Mouse (Mus musculus): ENCODE data around the gene Myef2. TPM values are rescaled to one million over a fixed set of nuclear protein-coding genes. Genes with fewer than 3 reads are reported as not detected.
A peak's percentile ranks its signal among the peaks of the same experiment; 100 is the strongest.

The Myef2 gene
- polyA plus RNA-seq, 1 experiment from 2014 or later = 134 TPM

- in situ Hi-C loops (cut with MboI; ENCODE audit: low pct_unique_long_range_greater_than_20kb) = loop anchor here (25.0 kb wide), 1 partner anchor 119 kb away; no protein-coding TSS in a partner anchor
- ChIA-PET POLR2A (interaction anchor here (1.0 kb wide), 1 partner anchor 24 kb away, joined by 3 read pairs; no protein-coding TSS in a partner anchor), CTCF (no interaction called here)
- no peaks in the 10 kb centered on the region for H3K27me3 ChIP-seq
- ATAC-seq (no peak), DNase-seq (ENCODE audit: low read depth, low spot score) (no peak)
- TF ChIP-seq CTCF (IDR thresholded peaks at IDR 0.05) = no peak
These were observed 55.6 kb downstream of the Myef2 start, which contains the start of gene Slc24a5 for GRCm38 (mm10) chr2:125067894-125068293. Gene Slc24a5 (plus strand): TSS chr2:125068124.

- POLR2A ChIA-PET = no interaction called here
- no peak for ATAC-seq
- no peak for TF ChIP-seq CTCF (IDR thresholded peaks at IDR 0.05)
- CTCF ChIA-PET = interaction anchor here (1.4 to 1.9 kb wide), 2 partner anchors 10 to 15 kb away, joined by 3 to 10 read pairs; no protein-coding TSS in a partner anchor
- DNase-seq (ENCODE audit: low read depth, low spot score) = no peak
- in situ Hi-C loops (cut with MboI; ENCODE audit: low pct_unique_long_range_greater_than_20kb) = loop anchor here (25.0 kb wide), 1 partner anchor 120 kb away; no protein-coding TSS in a partner anchor
- H3K27me3 ChIP-seq = no peaks in the 10 kb centered on the region
These were observed 56.1 kb downstream of the Myef2 start for GRCm38 (mm10) chr2:125067373-125067772.

GRCm38 (mm10) chr2:125062944-125063343, 60.5 kb downstream of the Myef2 start:
- no peak for ATAC-seq
- in situ Hi-C loops (cut with MboI; ENCODE audit: low pct_unique_long_range_greater_than_20kb) = loop anchor here (25.0 kb wide), 1 partner anchor 124 kb away; no protein-coding TSS in a partner anchor
- no peak for TF ChIP-seq CTCF (IDR thresholded peaks at IDR 0.05)
- ChIA-PET CTCF (no interaction called here), POLR2A (no interaction called here)
- DNase-seq (ENCODE audit: low read depth, low spot score) = no peak
- no peaks in the 10 kb centered on the region for H3K27me3 ChIP-seq

DNA sequence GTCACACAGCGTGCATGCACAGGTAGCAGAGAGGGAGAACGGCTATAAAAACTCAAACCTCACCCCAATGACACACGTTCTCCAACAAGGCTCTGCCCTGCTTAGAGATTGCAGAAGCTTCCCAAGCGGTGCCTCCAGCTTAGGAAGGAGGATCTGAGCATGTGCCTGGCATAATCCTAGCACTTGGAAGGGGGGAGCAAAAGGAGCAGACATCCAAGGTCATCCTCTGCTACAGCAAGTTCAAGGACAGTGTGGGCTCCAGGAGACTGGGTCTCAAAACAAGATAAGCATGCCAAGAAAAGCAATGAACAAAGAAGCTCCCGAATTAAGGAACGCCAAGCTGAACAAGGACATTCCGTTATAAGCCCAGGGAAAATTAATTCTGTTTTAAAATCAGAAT, 62.0 kb downstream of the Myef2 start:
- in situ Hi-C loops (cut with MboI; ENCODE audit: low pct_unique_long_range_greater_than_20kb) = loop anchor here (25.0 kb wide), 1 partner anchor 126 kb away; no protein-coding TSS in a partner anchor
- TF ChIP-seq CTCF (IDR thresholded peaks at IDR 0.05) = no peak
- ATAC-seq = no peak
- ChIA-PET CTCF (no interaction called here), POLR2A (no interaction called here)
- no peak for DNase-seq (ENCODE audit: low read depth, low spot score)
- no peaks in the 10 kb centered on the region for H3K27me3 ChIP-seq

GRCm38 (mm10) chr2:125057250-125057815, 66.1 kb downstream of the Myef2 start:
- ATAC-seq (no peak), DNase-seq (ENCODE audit: low read depth, low spot score) (no peak)
- TF ChIP-seq CTCF (IDR thresholded peaks at IDR 0.05) = no peak
- ChIA-PET POLR2A (no interaction called here), CTCF (interaction anchor here (1.1 to 2.2 kb wide), 2 partner anchors 9 to 131 kb away, joined by 3 to 10 read pairs; no protein-coding TSS in a partner anchor)
- no peaks in the 10 kb centered on the region for H3K27me3 ChIP-seq
- in situ Hi-C loops (cut with MboI; ENCODE audit: low pct_unique_long_range_greater_than_20kb) = loop anchor here (25.0 kb wide), 1 partner anchor 130 kb away; no protein-coding TSS in a partner anchor

DNA sequence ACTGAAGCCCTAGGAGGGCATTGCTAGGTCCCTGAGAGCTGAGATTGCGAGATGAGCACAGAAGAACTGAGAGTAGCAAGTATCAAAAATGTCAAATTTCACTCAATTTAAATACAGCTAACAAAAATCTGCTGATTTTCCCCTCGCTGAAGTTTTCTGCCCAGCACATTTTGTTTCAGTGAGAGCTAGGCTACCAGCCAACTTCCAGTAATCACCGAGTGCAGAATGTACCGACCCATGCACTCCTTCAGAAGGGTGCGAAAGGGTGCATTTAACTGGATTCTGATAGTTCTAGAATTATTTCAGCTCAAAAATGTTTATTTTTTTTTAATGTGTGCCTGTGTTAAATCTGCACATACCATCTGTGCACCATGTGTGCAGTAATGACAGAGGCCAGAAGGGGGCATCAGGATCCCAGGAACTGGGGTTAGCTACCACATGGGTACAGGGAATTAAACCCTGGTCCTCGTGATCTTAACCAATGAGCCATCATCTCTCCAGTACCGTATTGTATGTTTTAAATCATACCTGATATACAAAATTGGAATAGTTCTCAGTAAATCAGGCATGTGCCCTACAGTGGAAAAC, 68.1 kb downstream of the Myef2 start:
- TF ChIP-seq CTCF (IDR thresholded peaks at IDR 0.05) = peak; percentile 52
- no peaks in the 10 kb centered on the region for H3K27me3 ChIP-seq
- ChIA-PET POLR2A (no interaction called here), CTCF (no interaction called here)
- ATAC-seq (no peak), DNase-seq (ENCODE audit: low read depth, low spot score) (no peak)
- in situ Hi-C loops (cut with MboI; ENCODE audit: low pct_unique_long_range_greater_than_20kb) = loop anchor here (25.0 kb wide), 1 partner anchor 132 kb away; no protein-coding TSS in a partner anchor

Other genes with a start within 250 kb of the Myef2 start
- gene Slc24a5, start 55.5 kb downstream of the Myef2 start, polyA plus RNA-seq (2021) = 1.3 TPM
- not detected for gene Ctxn2, start 13.0 kb upstream of the Myef2 start, polyA plus RNA-seq (2021)
- gene Slc12a1, start 28.8 kb upstream of the Myef2 start, polyA plus RNA-seq (2021) = 0.09 TPM
- 114 TPM for gene Dut, start 123.5 kb upstream of the Myef2 start, polyA plus RNA-seq (2021)